Mouse (Mus musculus) neural tube, embryonic 11.5 days (tissue): ENCODE data around the gene Rorb. TPM values are rescaled to one million over a fixed set of nuclear protein-coding genes. Genes with fewer than 3 reads are reported as not detected.
A peak's percentile ranks its signal among the peaks of the same experiment; 100 is the strongest.

Experiments used
- ATAC-seq: fragments of 200-750 bp; cut with Nextera tagmentation; 2 replicates; pipeline ENCODE4 v1.8.0; 2017; ENCODE audit warnings: moderate number of reproducible peaks, mild to moderate bottlenecking, moderate TSS enrichment, moderate library complexity; ENCODE audit not compliant: insufficient read depth, low FRiP score, low TSS enrichment
- DNase-seq: peaks from one replicate; pipeline ENCODE4 v3.0.0-alpha.2; 2015; ENCODE audit warnings: low spot score
- H3K27ac ChIP-seq: fragments of 300-500 bp; sonication (generic); 2 replicates; pipeline ENCODE4 v1.5.1; 2014; ENCODE audit warnings: low read depth, mild to moderate bottlenecking, low read length
- H3K27me3 ChIP-seq: fragments of 300-500 bp; sonication (generic); 2 replicates; pipeline ENCODE4 v1.6.1; 2014; ENCODE audit warnings: mild to moderate bottlenecking, low read length, mixed read lengths; ENCODE audit not compliant: control insufficient read depth, insufficient read depth
- H3K36me3 ChIP-seq: fragments of 300-500 bp; sonication (generic); 2 replicates; pipeline ENCODE4 v1.6.1; 2014; ENCODE audit warnings: mild to moderate bottlenecking, low read length, moderate library complexity, mixed read lengths; ENCODE audit not compliant: control insufficient read depth, insufficient read depth
- H3K4me1 ChIP-seq: fragments of 300-500 bp; sonication (generic); 2 replicates; pipeline ENCODE4 v1.6.1; 2014; ENCODE audit warnings: low read length, mixed read lengths; ENCODE audit not compliant: control insufficient read depth, insufficient read depth
- H3K4me2 ChIP-seq: fragments of 300-500 bp; sonication (generic); 2 replicates; pipeline ENCODE4 v1.6.1; 2014; ENCODE audit warnings: low read depth, mild to moderate bottlenecking, moderate library complexity
- H3K4me3 ChIP-seq: fragments of 300-500 bp; sonication (generic); 2 replicates; pipeline ENCODE4 v1.5.1; 2014; ENCODE audit warnings: low read depth, low read length
- H3K9ac ChIP-seq: fragments of 300-500 bp; sonication (generic); 2 replicates; pipeline ENCODE4 v1.6.1; 2014; ENCODE audit warnings: mild to moderate bottlenecking, low read length
- H3K9me3 ChIP-seq: fragments of 300-500 bp; sonication (generic); 2 replicates; pipeline ENCODE4 v1.6.1; 2016; ENCODE audit warnings: low read length; ENCODE audit not compliant: control insufficient read depth
- WGBS: fragments of 180-500 bp; shearing (Covaris S2); extraction: QIAGEN DNeasy Blood & Tissue Kit; methylation state at CpG from one replicate; pipeline ENCODE4 v1.1.7; 2014; 5-methylcytosine and 5-hydroxymethylcytosine counted together
- polyA plus RNA-seq: library from polyadenylated mRNA; unstranded; fragments of >200 nt; fragmentation: Nextera tagmentation; extraction: Ambion mirVana; gene quantifications from 2 replicates; pipeline ENCODE4 v1.2.1, GENCODE M21; 2014

Rorb gene
- polyA plus RNA-seq, 1 experiment from 2014 or later = 2.5 TPM

- Histone ChIP-seq H3K27me3 (peaks cover 13% of the 10 kb centered on the region), H3K9ac (peak overlapping the region; percentile 60)
These were observed 806 bp downstream of the Rorb start for GRCm38 (mm10) chr19:19110011-19110768.

GRCm38 (mm10) chr19:19108596-19109381 is 2.2 kb downstream of the Rorb start:
- no peak overlapping the region for H3K9ac ChIP-seq
- no peaks in the 10 kb centered on the region for H3K9me3 ChIP-seq
- WGBS = 28% methylated on average over 13 of the region's 13 CpGs
- no peak overlapping the region; the same call in none of the 2 replicates for H3K4me2 ChIP-seq
- H3K36me3 ChIP-seq = no peaks in the 10 kb centered on the region
- no peak for ATAC-seq
- no peak overlapping the region for H3K27ac ChIP-seq
- H3K27me3 ChIP-seq = peaks cover 13% of the 10 kb centered on the region
- no peak overlapping the region for H3K4me3 ChIP-seq
- DNase-seq = peak; percentile 9
- 0 out of 2 replicates have a peak, but pooled peaks cover 3% of the 10 kb centered on the region for H3K4me1 ChIP-seq

More at GRCm38 (mm10) chr19:19110011-19110768, 806 bp downstream of the Rorb start:
- H3K4me1 ChIP-seq = 0 out of 2 replicates have a peak, but pooled peaks cover 3% of the 10 kb centered on the region
- ATAC-seq = peak; percentile 51
- peak overlapping the region; percentile 60; the same call in 1 of the 2 replicates for H3K27ac ChIP-seq
- no peaks in the 10 kb centered on the region for H3K9me3 ChIP-seq
- under 1% methylated on average over 49 of the region's 49 CpGs for WGBS
- no peaks in the 10 kb centered on the region for H3K36me3 ChIP-seq
- H3K4me3 ChIP-seq = peak overlapping the region; percentile 44
- peak overlapping the region; percentile 89 for H3K4me2 ChIP-seq
- DNase-seq = peak; percentile 73

- Histone ChIP-seq H3K4me2 (no peak overlapping the region), H3K9me3 (no peaks in the 10 kb centered on the region), H3K36me3 (no peaks in the 10 kb centered on the region), H3K27ac (no peak overlapping the region), H3K9ac (no peak overlapping the region), H3K4me3 (no peak overlapping the region), H3K27me3 (peaks cover 12% of the 10 kb centered on the region), H3K4me1 (0 out of 2 replicates have a peak, but pooled peaks cover 3% of the 10 kb centered on the region)
- 78% methylated on average over 2 of the region's 2 CpGs for WGBS
- no peak for DNase-seq
- ATAC-seq = no peak
These were observed 6.4 kb downstream of the Rorb start for GRCm38 (mm10) chr19:19104581-19104980.

- no peaks in the 10 kb centered on the region for H3K27me3 ChIP-seq
- no peaks in the 10 kb centered on the region for H3K9me3 ChIP-seq
- WGBS = 92% methylated on average over 6 of the region's 6 CpGs
- no peak overlapping the region for H3K27ac ChIP-seq
- no peak for ATAC-seq
- H3K4me3 ChIP-seq = no peak overlapping the region
- H3K4me1 ChIP-seq = no peaks in the 10 kb centered on the region
- no peak for DNase-seq
- no peak overlapping the region for H3K4me2 ChIP-seq
- H3K36me3 ChIP-seq = no peaks in the 10 kb centered on the region
- no peak overlapping the region for H3K9ac ChIP-seq
These were observed 13.8 kb downstream of the Rorb start for GRCm38 (mm10) chr19:19097149-19097548.

- Histone ChIP-seq H3K27ac (no peak overlapping the region), H3K9ac (no peak overlapping the region), H3K9me3 (no peaks in the 10 kb centered on the region), H3K27me3 (no peaks in the 10 kb centered on the region), H3K4me1 (no peaks in the 10 kb centered on the region), H3K4me2 (no peak overlapping the region), H3K4me3 (no peak overlapping the region), H3K36me3 (no peaks in the 10 kb centered on the region)
- 89% methylated on average over 7 of the region's 7 CpGs for WGBS
- no peak for DNase-seq
- no peak for ATAC-seq
These were observed 21.6 kb downstream of the Rorb start for GRCm38 (mm10) chr19:19089427-19089826.

- no peaks in the 10 kb centered on the region for H3K27me3 ChIP-seq
- ATAC-seq = no peak
- no peaks in the 10 kb centered on the region for H3K9me3 ChIP-seq
- no peaks in the 10 kb centered on the region for H3K4me1 ChIP-seq
- H3K27ac ChIP-seq = no peak overlapping the region
- H3K4me3 ChIP-seq = no peak overlapping the region
- WGBS = 65% methylated on average over 8 of the region's 8 CpGs
- no peaks in the 10 kb centered on the region for H3K36me3 ChIP-seq
- DNase-seq = no peak
- H3K4me2 ChIP-seq = no peak overlapping the region
- no peak overlapping the region for H3K9ac ChIP-seq
These were observed 33.1 kb downstream of the Rorb start for GRCm38 (mm10) chr19:19077880-19078279.

- DNase-seq (no peak), ATAC-seq (no peak)
- Histone ChIP-seq H3K4me3 (no peak overlapping the region), H3K27me3 (no peaks in the 10 kb centered on the region), H3K27ac (no peak overlapping the region), H3K36me3 (no peaks in the 10 kb centered on the region), H3K9me3 (no peaks in the 10 kb centered on the region), H3K9ac (no peak overlapping the region), H3K4me1 (no peaks in the 10 kb centered on the region), H3K4me2 (no peak overlapping the region)
- WGBS = 78% methylated on average over 6 of the region's 6 CpGs
These were observed 36.2 kb downstream of the Rorb start for GRCm38 (mm10) chr19:19074756-19075155.

- no peaks in the 10 kb centered on the region for H3K36me3 ChIP-seq
- no peak overlapping the region for H3K9ac ChIP-seq
These were observed 52.1 kb downstream of the Rorb start for GRCm38 (mm10) chr19:19058710-19059398.

More at GRCm38 (mm10) chr19:19058710-19059398, 52.1 kb downstream of the Rorb start:
- H3K9me3 ChIP-seq = no peaks in the 10 kb centered on the region
- ATAC-seq (peak; percentile 89), DNase-seq (peak; percentile 37)
- WGBS = 31% methylated on average over 10 of the region's 10 CpGs
- H3K4me2 ChIP-seq = peak overlapping the region; percentile 21
- H3K27me3 ChIP-seq = no peaks in the 10 kb centered on the region
- H3K27ac ChIP-seq = peak overlapping the region; percentile 50; the same call in 1 of the 2 replicates
- H3K4me3 ChIP-seq = no peak overlapping the region
- H3K4me1 ChIP-seq = peaks cover 4% of the 10 kb centered on the region
